Mouse (Mus musculus) C2C12 (cell line): ENCODE data around the gene Atp13a5.

ENCODE experiments used
- CTCF ChIP-seq: IDR thresholded peaks from one replicate; pipeline ENCODE4 v1.5.1; 2011; ENCODE audit not compliant: control insufficient read depth, insufficient read depth, insufficient read length
- FOSL1 ChIP-seq: IDR thresholded peaks from one replicate; pipeline ENCODE4 v1.8.0; 2011; ENCODE audit warnings: mild to moderate bottlenecking, low read length; ENCODE audit not compliant: poor library complexity, insufficient read depth, severe bottlenecking
- MAX ChIP-seq: IDR thresholded peaks from one replicate; pipeline ENCODE4 v1.6.1; 2011; ENCODE audit warnings: mild to moderate bottlenecking, control low read depth
- MYOG ChIP-seq: IDR thresholded peaks from one replicate; pipeline ENCODE4 v1.6.1; 2011; ENCODE audit not compliant: control insufficient read depth, insufficient read length; ENCODE audit errors: extremely low read depth
- USF1 ChIP-seq: IDR thresholded peaks from one replicate; pipeline ENCODE4 v1.6.1; 2011; ENCODE audit warnings: low read depth, mild to moderate bottlenecking, control low read depth, moderate library complexity

- TF ChIP-seq MAX, result no peak
- no peak for TF ChIP-seq CTCF
- TF ChIP-seq MYOG, result no peak
- no peak for TF ChIP-seq USF1
- TF ChIP-seq FOSL1, result no peak
Observed at GRCm38 (mm10) chr16:29201146-29201545, 177.4 kb downstream of the Atp13a5 start.
